Mouse (Mus musculus) embryonic fibroblast, embryonic 13.5 days (primary cell): ENCODE measurements around the gene Cul3. TPM values are rescaled to one million over a fixed set of nuclear protein-coding genes. Genes with fewer than 3 reads are reported as not detected.
A peak's percentile ranks its signal among the peaks of the same experiment; 100 is the strongest.

ENCODE experiments used
- H3K27ac ChIP-seq: 2 replicates; pipeline ENCODE4 v1.5.1; 2012; ENCODE audit warnings: low read length, control low read depth, inconsistent platforms; ENCODE audit not compliant: insufficient read depth
- H3K4me1 ChIP-seq: 2 replicates; pipeline ENCODE4 v1.6.1; 2011; ENCODE audit warnings: low read length; ENCODE audit not compliant: control insufficient read depth, insufficient read depth
- H3K4me3 ChIP-seq: 2 replicates; pipeline ENCODE4 v1.5.1; 2011; ENCODE audit warnings: mild to moderate bottlenecking, control low read depth, low read length; ENCODE audit not compliant: insufficient read depth
- CTCF ChIP-seq: IDR thresholded peaks from 2 replicates; pipeline ENCODE4 v1.5.1; 2011; ENCODE audit warnings: mild to moderate bottlenecking, control low read depth, low read length, moderate library complexity, borderline replicate concordance; ENCODE audit not compliant: insufficient read depth
- POLR2A ChIP-seq: IDR thresholded peaks from 2 replicates; pipeline ENCODE4 v1.6.1; 2011; ENCODE audit warnings: low read depth, mild to moderate bottlenecking, control low read depth, low read length, moderate library complexity
- polyA plus RNA-seq: library from polyadenylated mRNA; stranded (reverse); fragments of >200 nt; gene quantifications from 2 replicates; pipeline ENCODE4 v1.2.4, GENCODE M21; 2011; ENCODE audit warnings: low read depth; ENCODE audit not compliant: missing spikeins, insufficient read length

The Cul3 gene
- polyA plus RNA-seq, 1 experiment: 189 TPM

- H3K4me1 ChIP-seq: no peaks in the 10 kb centered on the region
- TF ChIP-seq POLR2A: no peak
- TF ChIP-seq CTCF: no peak
- H3K4me3 ChIP-seq: no peak overlapping the region
- H3K27ac ChIP-seq: no peak overlapping the region
Observed at GRCm38 (mm10) chr1:80360038-80360608, 19.8 kb upstream of the Cul3 start.

- H3K27ac ChIP-seq: peak overlapping the region; percentile 91
- peak overlapping the region; percentile 100 for H3K4me3 ChIP-seq
- no peak for TF ChIP-seq POLR2A
- no peak for TF ChIP-seq CTCF
- no peaks in the 10 kb centered on the region for H3K4me1 ChIP-seq
Observed at GRCm38 (mm10) chr1:80340061-80340435, 232 bp downstream of the Cul3 start.

GRCm38 (mm10) chr1:80339425-80340021 is 757 bp downstream of the Cul3 start:
- Histone ChIP-seq H3K27ac (peak overlapping the region; percentile 91), H3K4me1 (no peaks in the 10 kb centered on the region), H3K4me3 (peak overlapping the region; percentile 100)
- TF ChIP-seq POLR2A: 0 out of 2 replicates have a peak, but pooled peaks have one; percentile 11
- no peak for TF ChIP-seq CTCF

- H3K4me1 ChIP-seq: peaks cover 2% of the 10 kb centered on the region
- TF ChIP-seq CTCF (no peak), POLR2A (no peak)
- H3K27ac ChIP-seq: no peak overlapping the region
- peak overlapping the region; percentile 53 for H3K4me3 ChIP-seq
Observed at GRCm38 (mm10) chr1:80338398-80338797, 1.9 kb downstream of the Cul3 start.

DNA sequence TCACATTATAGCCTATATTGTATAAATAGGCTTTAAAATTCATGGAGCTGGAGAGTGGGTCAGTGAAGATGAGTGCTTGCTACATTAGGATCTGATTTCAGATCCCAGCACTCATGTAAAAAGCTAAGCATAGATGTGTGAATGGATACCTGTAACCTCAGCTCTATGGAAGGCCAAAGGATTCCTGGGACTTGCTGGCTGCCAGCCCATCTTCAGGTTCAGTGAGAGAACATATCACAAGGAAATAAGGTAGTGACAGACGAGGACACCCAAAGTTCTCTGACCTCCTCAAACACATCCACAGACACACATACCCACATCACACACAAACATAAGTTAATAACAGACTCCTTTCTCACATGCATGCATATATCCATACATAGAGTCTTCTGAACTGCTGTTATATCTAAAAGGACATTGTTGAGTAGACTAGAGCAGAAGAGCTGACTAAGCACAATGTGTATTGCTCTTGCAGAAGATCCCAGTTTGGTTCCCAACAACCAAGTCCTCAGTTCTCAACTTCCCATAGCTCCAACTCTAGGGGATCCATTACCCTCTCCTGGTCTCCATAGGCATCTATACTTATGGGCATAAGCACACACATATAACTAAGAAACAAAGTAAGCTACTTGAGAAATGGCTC is 4.4 kb downstream of the Cul3 start:
- TF ChIP-seq CTCF (no peak), POLR2A (no peak)
- no peak overlapping the region for H3K27ac ChIP-seq
- no peak overlapping the region for H3K4me3 ChIP-seq
- peaks cover 2% of the 10 kb centered on the region for H3K4me1 ChIP-seq

DNA sequence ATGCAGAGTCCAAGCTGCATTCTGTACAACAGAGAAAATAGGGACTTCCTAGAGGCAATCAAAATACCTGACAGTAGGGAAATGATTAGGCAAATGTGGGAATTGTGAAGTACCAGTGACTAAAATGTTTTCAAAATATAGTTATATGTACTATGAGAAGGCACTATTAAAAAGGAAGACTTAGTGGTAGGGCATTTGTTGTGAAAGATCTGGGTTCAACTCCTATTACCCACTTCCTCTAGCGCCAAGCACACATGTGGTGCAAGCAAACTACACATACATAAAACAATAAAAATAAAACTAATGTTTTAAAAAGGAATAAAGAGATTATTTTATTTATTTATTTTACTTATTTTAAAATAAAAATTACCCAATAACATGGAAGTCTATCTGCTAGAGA is 5.2 kb downstream of the Cul3 start:
- Histone ChIP-seq H3K27ac (no peak overlapping the region), H3K4me1 (peaks cover 2% of the 10 kb centered on the region), H3K4me3 (no peak overlapping the region)
- TF ChIP-seq POLR2A (no peak), CTCF (no peak)

DNA sequence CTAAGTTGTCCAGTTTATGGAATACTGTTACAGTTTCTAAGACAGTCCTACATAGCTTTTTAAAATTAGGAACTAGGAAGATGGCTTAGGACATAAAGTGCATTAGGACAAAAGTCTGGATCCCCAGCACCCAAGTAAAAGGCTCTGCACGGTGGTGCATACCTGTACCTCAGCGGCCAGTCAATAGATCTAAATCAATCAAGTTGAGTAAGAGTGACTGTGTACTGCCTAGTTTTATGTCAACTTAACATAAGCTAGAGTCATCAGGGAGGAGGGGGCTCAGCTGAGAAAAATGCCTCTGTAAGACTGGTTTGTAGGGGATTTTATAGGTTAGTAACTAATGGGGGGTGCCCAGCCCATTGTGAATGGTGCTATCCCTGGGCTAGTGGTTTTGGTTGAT is 9.3 kb downstream of the Cul3 start:
- TF ChIP-seq POLR2A (no peak), CTCF (no peak)
- Histone ChIP-seq H3K27ac (no peak overlapping the region), H3K4me3 (no peak overlapping the region), H3K4me1 (peaks cover 2% of the 10 kb centered on the region)

GRCm38 (mm10) chr1:80325761-80326160 is 14.5 kb downstream of the Cul3 start:
- Histone ChIP-seq H3K4me1 (no peaks in the 10 kb centered on the region), H3K4me3 (no peak overlapping the region), H3K27ac (no peak overlapping the region)
- no peak for TF ChIP-seq POLR2A
- no peak for TF ChIP-seq CTCF

- H3K27ac ChIP-seq: no peak overlapping the region
- H3K4me3 ChIP-seq: no peak overlapping the region
- no peak for TF ChIP-seq POLR2A
- no peaks in the 10 kb centered on the region for H3K4me1 ChIP-seq
Observed at GRCm38 (mm10) chr1:80324370-80324769, 15.9 kb downstream of the Cul3 start.

DNA sequence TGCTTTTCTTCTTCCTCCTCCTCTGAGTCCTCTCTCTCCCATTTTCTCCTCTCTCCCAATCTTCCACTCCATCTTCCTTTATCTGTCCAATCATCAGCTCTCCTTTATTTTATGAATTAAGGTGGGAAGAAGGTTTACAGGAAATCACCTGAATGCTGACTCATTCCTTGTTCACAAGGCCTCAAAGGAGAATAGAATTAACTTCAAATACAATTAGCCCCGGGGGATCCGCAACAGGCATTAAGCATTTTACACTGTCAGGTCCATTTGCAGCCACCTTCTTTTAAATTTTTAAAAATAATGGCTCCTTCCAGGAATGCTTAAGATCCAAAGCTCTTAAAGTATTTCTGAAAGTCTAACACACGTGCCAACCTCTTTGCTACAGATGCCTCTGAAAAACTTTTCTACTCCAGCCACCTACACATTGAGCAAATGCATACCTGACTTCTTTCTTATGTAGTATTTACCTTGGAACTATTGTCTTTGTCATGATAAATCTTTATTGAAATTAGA is 24.7 kb downstream of the Cul3 start:
- Histone ChIP-seq H3K4me1 (no peaks in the 10 kb centered on the region), H3K4me3 (no peak overlapping the region), H3K27ac (no peak overlapping the region)
- TF ChIP-seq CTCF: no peak
- no peak for TF ChIP-seq POLR2A
